Mouse (Mus musculus): ENCODE results near the gene Dph3.
"Not testable (repeated sequence)": the region's sequence is repeated elsewhere in the genome, so short reads cannot be mapped to it uniquely, and the experiment has no call there.

Gene Dph3

DNA sequence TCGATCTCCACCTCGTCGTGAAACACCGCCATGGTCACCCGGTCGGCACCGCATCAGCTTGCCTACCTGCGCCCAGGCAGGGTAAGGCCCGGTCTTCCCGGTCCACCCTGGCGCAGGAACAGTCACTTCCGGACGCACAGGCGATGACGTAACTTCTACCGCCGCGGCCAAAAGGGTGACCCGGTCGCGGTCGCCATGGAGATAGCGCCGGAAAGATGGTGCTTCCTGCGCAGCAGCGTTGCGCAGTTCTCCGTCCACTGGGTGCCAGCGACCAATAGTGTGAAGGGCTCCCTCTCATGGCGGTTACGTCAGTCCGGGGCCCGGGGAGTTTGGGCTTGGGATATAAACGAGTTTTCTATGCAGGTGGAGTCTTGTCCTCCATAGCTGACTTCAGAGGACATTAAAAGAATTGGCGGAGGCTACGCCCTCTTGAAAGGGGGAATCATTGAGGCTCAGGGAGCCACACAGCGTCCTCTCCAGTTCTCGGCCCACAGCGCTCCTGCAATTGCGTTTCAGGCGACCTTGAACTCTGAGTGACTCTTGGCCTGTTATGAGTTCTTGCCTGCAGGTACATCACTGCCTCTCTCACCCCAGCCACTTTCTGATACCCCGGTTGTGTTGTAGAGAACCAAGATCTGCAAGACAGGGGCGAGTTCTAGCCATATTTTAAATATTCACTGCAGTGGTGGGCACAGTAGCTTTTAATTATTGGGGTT, at the start of gene Dph3:
Gene Dph3, minus strand, starts transcription at position 244 of the 716 bp plus-strand sequence.
- peak; percentile 99 for DNase-seq (ENCODE audit: low spot score)

DNA sequence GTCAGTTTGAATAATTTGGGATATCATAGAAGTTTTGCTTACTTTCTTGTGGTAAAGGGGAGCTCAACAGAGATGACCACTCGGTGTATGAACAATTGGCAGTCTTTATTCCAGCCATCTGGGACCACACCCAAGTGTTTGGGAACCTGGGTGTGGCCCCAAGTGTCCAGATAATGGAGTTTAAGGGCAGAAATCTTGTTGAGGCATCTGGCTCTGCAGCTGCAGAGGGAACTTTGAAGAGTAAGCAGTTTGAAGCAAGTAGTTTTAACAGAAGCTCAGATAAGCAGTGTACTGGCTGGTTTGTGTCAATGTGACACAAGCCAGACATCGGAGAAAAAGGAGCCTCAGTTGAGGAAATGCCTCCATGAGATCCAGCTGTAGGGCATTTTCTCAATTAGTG, 48.8 kb upstream of the Dph3 start:
- no peak for DNase-seq (ENCODE audit: low spot score)

DNA sequence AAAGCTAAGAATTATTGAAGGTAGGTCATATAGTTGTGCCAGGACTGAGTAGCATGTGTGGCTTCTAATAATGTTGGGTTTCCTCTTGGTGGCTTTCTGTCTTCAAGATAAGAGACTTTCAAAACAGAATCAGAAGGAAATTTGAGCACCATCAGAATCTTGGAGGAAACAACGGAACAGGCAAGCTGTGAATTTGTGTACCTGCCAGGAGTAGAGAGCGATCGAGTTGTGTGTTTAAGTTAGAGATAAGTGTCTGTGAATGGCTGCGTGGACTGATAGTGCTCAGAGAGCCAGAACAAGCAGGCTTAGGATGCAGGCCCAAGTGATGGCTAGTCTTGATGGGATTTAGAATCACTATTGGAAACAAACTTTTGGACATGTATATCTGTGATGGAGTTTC, 46.3 kb upstream of the Dph3 start:
- no peak for DNase-seq (ENCODE audit: low spot score)

DNA sequence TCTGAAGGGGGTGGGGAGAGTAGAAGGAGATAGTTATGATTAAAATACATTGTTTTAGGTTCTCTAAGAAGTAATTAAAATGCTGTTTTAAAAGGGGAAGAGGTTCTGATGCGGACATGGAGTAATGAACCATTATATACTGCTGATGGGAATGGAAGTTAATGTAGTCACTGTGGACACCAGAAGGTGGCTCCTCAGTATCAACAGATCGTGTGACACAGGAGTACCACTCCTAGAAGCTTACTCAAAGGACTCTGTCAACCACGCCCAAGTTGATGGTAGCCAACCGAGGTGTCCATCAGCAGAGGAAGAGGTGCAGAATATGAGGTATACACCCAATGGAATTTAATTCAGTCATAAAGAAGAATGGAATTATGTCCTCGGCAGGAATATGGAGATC, 42.9 kb upstream of the Dph3 start:
- DNase-seq (ENCODE audit: low spot score) = no peak

DNA sequence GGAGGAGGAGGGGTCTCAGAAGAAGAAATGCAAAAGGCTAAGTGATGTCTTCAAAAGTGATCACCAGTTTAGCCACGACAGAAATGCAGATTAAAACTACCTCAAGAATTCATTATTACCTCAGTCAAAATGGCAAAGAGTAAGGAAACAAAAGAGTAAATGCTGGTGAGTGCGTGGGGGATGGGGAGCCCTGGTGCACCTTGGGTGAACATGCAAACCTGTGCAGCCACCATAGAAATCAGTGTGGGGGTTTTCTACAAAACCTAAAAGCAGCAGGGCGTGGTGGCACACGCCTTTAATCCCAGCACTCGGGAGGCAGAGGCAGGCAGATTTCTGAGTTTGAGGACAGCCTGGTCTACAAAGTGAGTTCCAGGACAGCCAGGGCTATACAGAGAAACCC, 39.7 kb upstream of the Dph3 start:
- not testable (repeated sequence) for DNase-seq (ENCODE audit: low spot score)

DNA sequence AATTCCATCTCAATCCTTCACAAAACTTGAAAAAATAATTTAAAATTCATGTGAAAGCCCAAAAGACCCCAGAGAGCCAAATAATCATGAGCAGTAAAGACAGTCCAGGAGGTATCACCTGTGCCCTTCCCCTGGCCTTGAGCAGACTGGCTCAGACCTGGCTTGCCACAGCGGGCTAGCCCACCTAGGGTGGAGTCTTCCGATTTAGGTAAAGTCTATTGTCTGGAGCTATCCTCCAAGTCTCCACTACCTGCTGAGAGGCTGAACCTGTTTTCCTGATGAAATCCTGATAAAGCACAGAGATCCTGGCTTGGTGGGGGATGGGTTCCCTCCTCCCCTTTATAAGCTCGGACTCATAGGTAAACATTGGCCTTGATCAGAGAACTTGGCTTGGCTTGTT, 38.7 kb upstream of the Dph3 start:
- no peak for DNase-seq (ENCODE audit: low spot score)

DNA sequence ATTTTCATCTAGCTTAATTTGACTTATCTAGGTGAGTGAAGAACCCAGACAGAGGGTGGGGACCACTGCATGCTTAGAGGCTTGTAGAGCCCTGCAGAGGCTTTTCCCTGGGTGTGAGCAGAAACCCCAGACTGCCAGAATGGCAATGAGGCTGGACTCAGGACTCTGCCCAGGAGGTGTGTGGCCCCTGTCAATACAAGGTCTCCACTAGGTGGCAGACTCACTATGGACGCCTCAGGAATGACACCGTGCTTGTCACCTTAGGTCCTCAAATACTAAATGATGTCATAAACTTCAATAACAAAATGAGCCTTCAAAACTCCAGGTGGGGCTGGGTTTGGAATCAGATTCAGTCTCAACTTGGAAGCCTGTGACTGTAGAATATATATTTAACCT, 36.4 kb upstream of the Dph3 start:
- no peak for DNase-seq (ENCODE audit: low spot score)

DNA sequence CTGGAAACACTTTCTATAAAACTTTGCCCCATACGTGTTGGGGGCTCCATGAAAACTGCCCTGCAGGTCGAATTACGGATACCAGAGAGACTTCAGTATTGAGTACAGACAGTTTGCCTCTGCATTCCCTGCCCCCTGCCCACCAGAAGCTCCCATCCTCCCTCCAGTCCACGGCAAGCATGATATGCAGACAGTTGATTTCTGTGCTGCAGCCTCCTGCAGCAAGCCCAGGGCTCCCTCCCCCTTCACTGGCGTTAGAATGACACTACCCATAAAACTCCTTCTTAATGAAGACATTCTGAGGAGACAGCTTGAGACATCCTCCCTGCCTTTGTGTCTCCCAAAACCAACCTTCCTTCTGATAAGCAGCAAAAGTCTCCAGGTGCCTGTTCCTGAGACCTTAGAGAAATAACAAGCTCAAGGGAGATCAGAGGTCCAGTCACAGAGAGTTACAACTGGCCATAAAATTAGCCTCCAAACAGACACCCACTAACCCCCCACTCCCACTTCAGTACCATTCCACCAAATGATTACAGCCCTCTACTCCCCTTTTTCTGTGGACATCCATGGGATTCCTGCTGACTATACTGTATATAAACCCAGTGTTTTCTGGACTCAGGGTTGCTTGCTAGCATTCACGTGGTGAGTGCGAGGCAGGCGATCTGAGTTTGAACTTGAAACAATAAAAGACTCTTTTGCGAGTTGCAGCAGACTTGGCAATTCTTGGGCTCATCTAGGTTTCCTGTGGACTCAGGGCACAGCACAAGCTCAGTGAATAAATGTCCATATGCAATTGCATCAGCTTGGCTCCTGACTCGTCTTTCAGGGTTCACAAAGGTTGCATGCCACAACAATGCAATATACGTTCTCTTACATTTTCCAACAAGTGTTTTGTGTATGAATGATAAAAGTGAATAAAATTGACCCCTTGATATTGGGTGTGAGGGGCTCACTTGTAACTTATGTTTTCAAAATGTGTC, 35.7 kb upstream of the Dph3 start:
- DNase-seq (ENCODE audit: low spot score) = no peak

DNA sequence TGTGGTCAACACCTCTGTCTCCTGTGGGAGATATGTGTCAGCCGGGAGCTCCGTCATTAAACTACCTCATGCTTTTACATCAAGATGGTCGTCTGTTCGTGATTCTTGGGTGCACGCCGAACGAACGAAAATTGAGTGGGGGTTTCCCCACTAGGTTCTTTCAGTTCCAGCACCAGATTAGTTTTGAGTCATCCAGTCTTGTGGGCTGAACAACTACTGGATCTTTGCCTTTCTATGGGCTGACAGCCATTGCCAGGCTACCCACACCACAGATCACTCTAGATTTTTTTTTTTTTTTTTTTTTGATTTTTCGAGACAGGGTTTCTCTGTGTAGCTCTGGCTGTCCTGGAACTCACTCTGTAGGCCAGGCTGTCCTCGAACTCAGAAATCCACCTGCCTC, 26.6 kb upstream of the Dph3 start:
- DNase-seq (ENCODE audit: low spot score) = not testable (repeated sequence)

DNA sequence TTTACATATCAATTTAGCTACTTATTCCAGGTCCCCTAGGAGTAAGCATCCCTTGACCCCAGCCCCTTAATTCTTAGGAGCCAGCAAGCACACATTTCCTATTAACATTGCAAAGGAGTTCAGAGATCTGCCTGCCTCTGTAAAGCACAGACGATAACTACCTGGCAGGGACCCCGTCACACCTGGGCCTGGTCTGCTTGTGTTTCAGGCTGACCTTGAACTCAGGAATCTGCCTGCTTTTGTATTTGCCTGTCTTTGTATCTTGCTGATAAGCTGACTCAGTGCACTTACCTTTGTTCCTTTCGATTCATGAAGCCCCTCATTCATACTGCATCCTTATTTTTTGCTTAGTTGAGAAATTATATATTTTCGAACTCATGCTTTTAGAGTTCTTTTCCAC, 21.4 kb upstream of the Dph3 start:
- DNase-seq (ENCODE audit: low spot score) = no peak

DNA sequence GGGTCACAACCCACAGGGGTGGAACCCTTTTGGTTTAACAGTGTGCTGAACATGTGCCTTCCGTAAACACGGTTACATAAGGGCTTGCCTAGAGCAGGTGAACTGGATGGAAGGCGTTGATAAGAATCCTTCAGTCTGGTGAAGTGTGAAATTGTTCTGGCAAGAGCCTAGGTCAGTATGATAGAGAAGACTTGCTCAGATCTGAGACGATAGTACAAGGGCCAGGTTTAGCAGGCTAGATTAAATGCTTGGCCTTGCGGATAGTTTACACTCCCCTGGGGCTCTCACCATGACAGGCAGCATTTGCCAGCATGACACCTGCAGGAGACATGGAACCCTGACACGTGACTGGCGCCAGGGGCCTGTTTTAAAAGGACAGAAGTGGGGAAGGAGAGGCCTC, 20.1 kb upstream of the Dph3 start:
- DNase-seq (ENCODE audit: low spot score) = no peak

DNA sequence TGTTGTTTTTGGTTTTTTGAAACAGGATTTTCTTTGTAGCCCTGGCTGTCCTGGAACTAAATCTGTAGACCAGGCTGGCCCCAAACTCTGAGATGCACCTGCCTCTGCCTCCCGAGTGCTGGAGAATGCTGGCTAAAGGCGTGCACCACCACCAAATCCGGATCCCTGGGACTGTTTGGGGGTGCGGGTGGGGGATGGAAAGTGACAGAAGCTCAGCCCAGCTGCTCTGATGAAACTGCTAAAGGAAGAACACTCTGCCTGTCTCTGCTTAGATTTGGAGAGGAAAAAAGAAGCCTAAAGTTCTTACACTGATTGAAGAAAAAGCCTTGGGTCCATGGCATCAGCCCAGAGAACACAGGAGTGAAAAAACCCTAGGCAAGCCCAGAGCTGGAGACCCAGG, 18.0 kb upstream of the Dph3 start:
- no peak for DNase-seq (ENCODE audit: low spot score)

DNA sequence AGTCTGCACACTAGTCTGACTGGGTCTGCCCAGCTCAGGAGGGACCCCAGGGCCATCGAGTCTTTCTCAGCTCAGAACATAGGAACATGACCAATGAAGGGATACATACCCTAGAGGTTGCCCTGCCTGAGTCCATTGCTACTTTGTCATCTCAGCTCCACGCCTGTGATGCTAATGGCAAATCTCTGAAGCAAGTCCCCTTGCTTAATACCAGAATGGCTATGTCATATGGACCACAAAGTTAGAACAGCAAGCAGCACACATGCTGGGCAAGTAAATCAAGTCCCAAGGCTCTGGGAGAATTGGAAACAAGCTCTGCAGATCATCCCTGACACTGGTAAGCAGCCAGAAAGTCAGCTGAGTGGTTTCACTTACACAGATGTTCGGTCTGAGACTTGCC, 13.4 kb upstream of the Dph3 start:
- DNase-seq (ENCODE audit: low spot score) = no peak

DNA sequence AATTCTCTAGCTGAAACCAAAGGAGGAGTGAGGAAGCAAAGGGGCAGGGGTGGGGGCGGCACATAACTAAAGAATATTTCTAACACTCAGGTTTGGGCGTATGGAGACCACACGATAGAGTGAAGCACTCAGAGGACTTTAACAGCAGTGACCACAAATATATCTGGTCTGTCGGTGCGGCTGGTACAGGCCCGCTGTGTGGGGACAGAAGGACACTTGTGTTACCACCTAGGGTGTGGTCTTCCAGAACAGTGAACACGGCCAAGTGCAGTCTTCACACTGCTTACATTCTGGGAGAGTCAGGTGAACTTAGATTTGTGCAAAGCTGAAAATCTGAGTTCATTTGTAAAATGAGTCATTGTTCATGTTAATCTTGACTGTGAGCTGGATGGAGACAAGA, 12.2 kb upstream of the Dph3 start:
- DNase-seq (ENCODE audit: low spot score) = no peak

DNA sequence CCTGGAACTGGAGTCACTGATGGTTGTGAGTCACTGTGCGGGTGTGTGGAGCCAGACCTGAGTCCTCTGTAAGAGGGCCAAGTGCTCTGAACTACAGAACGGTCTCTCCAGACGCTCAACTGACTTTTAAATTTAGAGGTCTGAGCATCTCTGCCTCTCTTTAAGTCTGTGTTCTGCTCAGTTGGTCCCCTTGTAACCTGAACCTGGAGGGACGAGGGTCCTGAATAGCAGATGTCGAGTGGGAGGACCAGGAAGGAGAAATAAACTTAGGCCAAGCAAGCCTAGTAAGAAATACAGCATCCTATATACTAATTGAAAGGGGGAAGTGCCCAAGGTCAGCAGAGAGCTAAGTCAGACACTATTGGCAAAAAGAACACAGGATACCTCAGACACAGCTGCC, 11.2 kb upstream of the Dph3 start:
- DNase-seq (ENCODE audit: low spot score) = no peak

DNA sequence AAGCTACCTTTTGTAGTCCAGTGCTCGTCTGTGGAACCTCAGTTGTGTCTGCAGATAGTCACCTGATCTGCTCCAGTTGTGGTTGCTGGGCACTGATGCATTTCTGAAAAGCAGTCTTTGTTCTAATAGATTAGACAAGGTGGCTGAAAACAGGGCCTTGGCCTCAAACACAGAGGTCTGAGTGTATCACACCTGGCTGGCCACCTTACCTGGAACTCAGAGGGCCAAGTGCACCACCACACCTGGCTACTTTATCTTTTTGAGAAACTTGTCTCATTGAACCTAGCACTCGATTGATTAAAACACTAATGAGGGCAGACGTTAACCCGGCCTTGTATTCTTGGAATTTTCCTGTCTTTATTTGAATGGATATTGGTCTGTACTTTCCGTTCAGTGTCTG, 10.1 kb upstream of the Dph3 start:
- no peak for DNase-seq (ENCODE audit: low spot score)

DNA sequence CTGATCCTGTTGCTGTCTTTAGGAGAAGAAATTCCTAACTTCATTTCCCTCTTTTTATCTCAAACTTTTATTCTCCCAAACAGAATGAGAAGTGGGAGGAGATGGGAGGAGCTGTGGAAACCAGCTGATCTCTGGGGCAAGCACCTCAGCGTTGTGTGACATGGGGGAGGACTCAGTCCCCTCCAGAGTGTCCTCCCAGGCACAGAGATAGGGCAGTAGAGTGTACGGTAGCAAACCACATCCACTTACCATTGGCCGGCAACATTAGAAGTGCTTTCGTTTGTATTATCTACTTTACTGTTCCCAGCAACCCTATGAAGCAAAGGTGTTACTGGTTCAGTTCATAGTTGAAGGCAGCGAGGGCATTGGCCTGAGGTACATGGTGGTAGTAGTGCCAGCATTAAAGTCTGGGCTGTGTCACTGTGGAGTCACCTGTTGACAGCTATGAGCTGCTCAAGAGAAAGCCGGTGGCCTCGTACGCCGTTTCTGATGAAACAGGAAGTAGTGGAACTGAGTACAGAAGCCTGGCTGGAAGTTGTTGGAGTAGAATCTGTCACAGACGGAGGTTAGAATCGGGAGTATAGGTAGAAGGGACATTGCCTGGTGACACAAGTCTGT, 8.1 kb upstream of the Dph3 start:
- no peak for DNase-seq (ENCODE audit: low spot score)

DNA sequence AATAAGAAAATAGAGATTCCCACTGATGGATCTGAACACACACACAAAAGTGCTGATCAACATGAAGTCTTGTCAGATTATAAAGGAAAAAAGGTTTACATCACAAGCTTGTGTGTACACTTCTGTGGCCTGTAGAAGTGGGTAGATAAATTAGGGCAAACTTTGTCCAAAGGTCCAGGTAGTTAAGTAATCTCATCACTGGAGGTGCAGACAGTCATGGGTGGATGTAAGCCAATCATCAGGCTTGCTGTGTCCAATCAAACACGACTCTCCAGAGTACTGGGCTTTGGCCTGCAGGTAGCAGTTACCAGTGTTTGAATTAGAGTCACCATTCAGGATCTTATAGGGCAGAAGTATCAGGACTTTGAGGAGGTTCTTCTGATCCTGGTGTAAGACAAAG, 7.5 kb upstream of the Dph3 start:
- no peak for DNase-seq (ENCODE audit: low spot score)

DNA sequence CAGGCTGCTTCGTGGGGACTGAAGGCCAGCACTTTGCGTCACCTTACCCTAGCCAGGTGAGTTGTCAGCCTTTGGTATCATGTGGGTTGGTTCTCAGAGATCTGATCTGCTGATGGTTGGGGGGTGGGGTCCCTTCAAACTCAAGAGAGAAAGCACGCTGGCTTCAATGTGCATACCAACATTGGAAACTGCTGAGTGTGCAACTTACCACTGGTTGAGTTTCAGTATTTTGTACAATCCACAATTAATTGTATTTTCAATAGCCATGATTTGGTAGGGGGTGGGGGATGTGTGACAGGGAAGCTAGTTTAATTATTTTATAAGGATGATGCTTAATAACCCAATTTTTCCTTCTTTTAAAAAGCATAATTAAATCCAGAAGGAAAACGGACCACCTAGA, 6.2 kb upstream of the Dph3 start:
- no peak for DNase-seq (ENCODE audit: low spot score)

DNA sequence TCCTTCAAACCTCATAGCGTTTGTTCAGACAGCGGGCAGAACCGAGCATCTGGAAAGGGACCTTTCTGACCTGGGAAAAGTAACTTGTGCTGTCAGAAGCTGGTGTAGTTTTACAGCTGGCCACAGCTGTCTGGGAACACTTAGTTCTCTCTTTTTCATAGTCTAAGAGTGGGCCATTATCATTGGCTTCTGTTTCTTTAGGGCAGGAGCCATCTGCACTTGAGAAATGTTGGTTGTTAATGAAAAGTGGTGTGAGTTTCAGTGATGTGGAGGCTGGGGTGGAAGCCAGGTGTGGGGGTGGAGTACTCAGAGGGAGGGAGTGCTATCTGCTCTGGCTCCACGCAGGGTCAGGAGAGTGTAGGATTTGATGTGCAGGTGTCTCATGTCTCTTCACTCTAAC, 5.6 kb upstream of the Dph3 start:
- DNase-seq (ENCODE audit: low spot score) = no peak

DNA sequence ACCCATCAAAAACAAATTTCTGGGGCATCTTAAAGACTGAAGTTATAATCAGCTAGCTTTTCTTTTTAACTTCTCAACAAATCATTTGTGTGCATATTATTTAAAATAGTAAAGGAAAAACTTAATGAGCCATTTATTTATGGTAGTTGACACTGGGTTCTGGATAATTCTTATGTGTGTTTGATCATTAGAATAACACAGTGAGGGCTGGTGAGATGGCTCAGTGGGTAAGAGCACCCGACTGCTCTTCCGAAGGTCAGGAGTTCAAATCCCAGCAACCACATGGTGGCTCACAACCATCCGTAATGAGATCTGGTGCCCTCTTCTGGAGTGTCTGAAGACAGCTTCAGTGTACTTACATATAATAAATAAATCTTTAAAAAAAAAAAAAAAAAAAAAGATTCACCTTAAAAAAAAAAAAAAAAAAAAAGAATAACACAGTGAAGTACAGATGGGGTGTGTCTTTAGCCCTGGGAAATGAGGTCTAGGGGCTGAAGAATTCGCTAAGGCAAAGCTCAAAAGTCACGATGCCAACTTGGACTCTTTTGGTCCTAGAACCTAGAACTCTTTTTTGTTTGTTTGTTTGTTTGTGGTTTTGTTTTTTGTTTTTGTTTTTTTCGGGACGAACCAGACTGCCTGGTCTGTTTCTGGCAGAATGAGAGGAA, 2.2 kb upstream of the Dph3 start:
- not testable (repeated sequence) for DNase-seq (ENCODE audit: low spot score)

DNA sequence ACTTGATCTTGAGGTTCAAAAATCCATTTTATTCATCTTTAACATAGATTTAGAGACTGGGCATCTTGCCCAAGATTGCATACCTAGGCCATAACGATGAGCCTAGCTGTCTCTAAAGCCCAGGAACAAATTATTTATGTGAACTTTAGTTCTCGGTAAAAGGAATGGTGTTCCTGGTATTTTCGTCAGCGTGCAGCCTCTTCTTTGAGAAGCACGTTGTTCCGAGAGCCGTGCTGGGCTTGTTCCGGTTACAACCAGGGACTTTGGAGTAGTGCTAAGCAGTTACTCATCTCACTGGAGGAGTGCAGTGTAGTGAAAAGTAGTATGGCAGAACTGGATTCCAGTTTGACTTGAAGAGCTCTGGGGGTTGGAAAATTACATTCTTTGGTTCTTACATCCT, 697 bp upstream of the Dph3 start:
- no peak for DNase-seq (ENCODE audit: low spot score)
